Mouse (Mus musculus) myocyte (in vitro differentiated cells): ENCODE data around the gene Tmem220. TPM values are rescaled to one million over a fixed set of nuclear protein-coding genes. Genes with fewer than 3 reads are reported as not detected.

Source experiments
- H3K27me3 ChIP-seq: one replicate; pipeline ENCODE4 v1.6.1; 2011; ENCODE audit not compliant: control insufficient read depth, insufficient read depth, insufficient read length
- H3K36me3 ChIP-seq: one replicate; pipeline ENCODE4 v1.6.1; 2011; ENCODE audit not compliant: control insufficient read depth, insufficient read depth
- H3K4me2 ChIP-seq: one replicate; pipeline ENCODE4 v1.6.1; 2011; ENCODE audit warnings: low read depth, control low read depth
- H3K4me3 ChIP-seq: one replicate; pipeline ENCODE4 v1.5.1; 2011; ENCODE audit warnings: mild to moderate bottlenecking, control low read depth, moderate library complexity
- H3K79me2 ChIP-seq: one replicate; pipeline ENCODE4 v1.6.1; 2011; ENCODE audit not compliant: control insufficient read depth, insufficient read depth
- H3ac ChIP-seq: one replicate; pipeline ENCODE4 v1.6.1; 2011; ENCODE audit not compliant: control insufficient read depth, insufficient read length
- CEBPB ChIP-seq: IDR thresholded peaks from 2 replicates; pipeline ENCODE4 v1.6.1; 2011; ENCODE audit warnings: mild to moderate bottlenecking, moderate library complexity; ENCODE audit not compliant: poor library complexity, insufficient read depth, severe bottlenecking
- E2F4 ChIP-seq: IDR thresholded peaks from one replicate; pipeline ENCODE4 v1.6.1; 2011; ENCODE audit warnings: mild to moderate bottlenecking, control low read depth, moderate library complexity; ENCODE audit not compliant: insufficient read depth
- MAX ChIP-seq: IDR thresholded peaks from one replicate; pipeline ENCODE4 v1.6.1; 2011; ENCODE audit warnings: low read depth, mild to moderate bottlenecking, control low read depth
- MYOD1 ChIP-seq, 3 experiments: IDR thresholded peaks; one replicate each; pipeline ENCODE4 v1.6.1; 2011; ENCODE audit warnings: control low read depth in 2 of 3, low read depth in 2 of 3, mild to moderate bottlenecking in 2 of 3, moderate library complexity in 1 of 3; ENCODE audit not compliant: insufficient read length in 2 of 3, control insufficient read depth in 1 of 3
- MYOG ChIP-seq, 3 experiments: IDR thresholded peaks; one replicate each; pipeline ENCODE4 v1.6.1; 2011; ENCODE audit warnings: control low read depth in 2 of 3, low read depth in 2 of 3, mild to moderate bottlenecking in 2 of 3; ENCODE audit not compliant: insufficient read length in 2 of 3, control insufficient read depth in 1 of 3, insufficient read depth in 1 of 3
- POLR2A ChIP-seq: IDR thresholded peaks from one replicate; pipeline ENCODE4 v1.6.1; 2011; ENCODE audit warnings: low read depth, mild to moderate bottlenecking, control low read depth, moderate library complexity; ENCODE audit not compliant: insufficient read length
- POLR2AphosphoS2 ChIP-seq: IDR thresholded peaks from one replicate; pipeline ENCODE4 v1.6.1; 2011; ENCODE audit warnings: low read depth, control low read depth; ENCODE audit not compliant: insufficient read length
- REST ChIP-seq: IDR thresholded peaks from one replicate; pipeline ENCODE4 v1.6.1; 2011; ENCODE audit warnings: mild to moderate bottlenecking, control low read depth, moderate library complexity; ENCODE audit not compliant: insufficient read depth, insufficient read length
- SRF ChIP-seq: IDR thresholded peaks from one replicate; pipeline ENCODE4 v1.6.1; 2011; ENCODE audit warnings: low read depth; ENCODE audit not compliant: control insufficient read depth, insufficient read length
- TCF12 ChIP-seq: IDR thresholded peaks from one replicate; pipeline ENCODE4 v1.6.1; 2011; ENCODE audit warnings: mild to moderate bottlenecking, control low read depth; ENCODE audit not compliant: poor library complexity, insufficient read depth, severe bottlenecking
- TCF3 ChIP-seq: IDR thresholded peaks from one replicate; pipeline ENCODE4 v1.6.1; 2011; ENCODE audit warnings: low read depth, control low read depth; ENCODE audit not compliant: insufficient read length
- USF1 ChIP-seq: IDR thresholded peaks from one replicate; pipeline ENCODE4 v1.6.1; 2011; ENCODE audit warnings: low read depth, mild to moderate bottlenecking, control low read depth, moderate library complexity
- polyA plus RNA-seq: library from polyadenylated mRNA; unstranded; fragments of >200 nt; fragmentation: generic; extraction: Trizol; gene quantifications from one replicate; pipeline ENCODE4 v1.2.1, GENCODE M21; 2012; ENCODE audit warnings: missing spikeins

Gene Tmem220
- polyA plus RNA-seq, 1 experiment, result 0.70 TPM

DNA sequence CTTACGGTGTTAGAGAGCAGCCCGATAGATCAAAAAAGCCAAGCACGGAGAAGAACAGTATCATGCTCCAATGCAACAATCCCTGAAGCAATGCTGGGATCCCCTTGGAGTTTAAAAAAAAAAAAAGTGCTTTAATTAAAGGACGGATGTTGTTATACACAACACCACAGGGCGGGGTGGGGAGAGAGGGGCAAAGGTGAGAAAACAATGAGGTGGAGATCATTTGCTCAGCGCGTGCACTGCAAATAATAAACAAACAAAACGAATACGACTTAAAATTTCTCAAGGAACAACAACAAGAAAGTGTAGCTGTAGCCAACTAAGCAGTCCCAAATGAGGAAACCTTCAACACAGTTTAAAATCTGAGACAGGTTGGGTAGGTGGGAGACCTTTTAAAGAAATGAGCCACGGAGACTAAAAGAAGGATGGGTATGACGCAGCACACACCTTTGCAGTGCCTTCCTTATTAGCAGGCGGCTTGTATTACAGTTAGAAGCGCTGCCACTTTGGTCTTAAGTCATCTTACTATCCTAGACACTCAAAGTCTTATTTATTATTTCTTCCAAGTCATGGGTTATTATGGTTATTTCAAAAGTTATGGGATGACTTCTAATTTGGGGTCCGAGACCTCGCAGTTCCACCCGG lies 26.8 kb downstream of the Tmem220 start:
- Histone ChIP-seq H3K4me3 (peak overlapping the region; percentile 92), H3K4me2 (peak overlapping the region; percentile 82), H3K79me2 (peaks cover 36% of the 10 kb centered on the region), H3K36me3 (peaks cover 12% of the 10 kb centered on the region), H3ac (peak overlapping the region; percentile 38), H3K27me3 (no peaks in the 10 kb centered on the region)
- no peak for TF ChIP-seq POLR2AphosphoS2
- TF ChIP-seq CEBPB, result no peak
- TF ChIP-seq MAX, result no peak
- no peak for TF ChIP-seq USF1
- TF ChIP-seq E2F4, result no peak
- TF ChIP-seq MYOD1 (IDR thresholded peaks at IDR 0.05; ENCODE audit: control insufficient read depth in 1 of 3, insufficient read length in 2 of 3, low read depth in 2 of 3), result no peak
- no peak for TF ChIP-seq POLR2A
- no peak for TF ChIP-seq REST
- no peak for TF ChIP-seq SRF
- TF ChIP-seq TCF12, result no peak
- TF ChIP-seq MYOG (IDR thresholded peaks at IDR 0.05; ENCODE audit: control insufficient read depth in 1 of 3, insufficient read depth in 1 of 3, insufficient read length in 2 of 3, low read depth in 2 of 3), result no peak
- TF ChIP-seq TCF3, result no peak

DNA sequence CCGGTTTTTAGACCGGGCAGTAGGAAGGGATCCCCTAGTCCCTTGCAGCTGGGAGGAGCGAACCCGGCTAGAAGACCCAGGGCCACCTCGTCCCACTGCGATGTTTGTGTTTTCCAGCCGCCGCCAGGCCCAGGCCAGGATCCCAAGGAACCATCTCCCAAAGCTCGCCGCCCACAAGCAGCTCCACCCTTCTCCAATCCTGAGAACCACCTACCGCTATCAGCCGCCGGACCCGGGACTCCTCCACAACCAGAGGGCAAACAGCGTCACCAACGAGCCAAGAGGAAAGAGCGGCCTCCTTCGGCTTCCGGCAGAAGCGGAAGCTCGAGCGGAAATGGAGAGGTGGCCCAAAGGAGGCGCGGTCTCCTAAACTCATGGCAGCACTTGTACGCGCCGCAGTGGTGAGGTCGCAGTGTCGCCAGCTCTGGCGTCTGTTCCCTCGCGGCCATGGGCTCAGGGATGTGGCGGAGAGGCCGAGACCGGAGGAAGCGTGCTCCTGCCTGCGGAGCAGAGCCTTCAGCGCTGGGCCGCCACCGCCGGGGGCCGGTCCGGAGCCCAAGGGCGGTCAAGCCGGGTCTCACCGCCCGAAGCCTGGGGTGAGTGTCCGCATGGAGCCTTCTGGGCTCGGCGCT lies 27.5 kb downstream of the Tmem220 start, which contains the start of the genes Adprm and Sco1:
Adprm (minus strand) TSS at position 274 of the 632 bp plus-strand sequence.
Sco1 (plus strand) TSS at position 350 of the 632 bp plus-strand sequence.
- H3K36me3 ChIP-seq, result peaks cover 18% of the 10 kb centered on the region
- TF ChIP-seq REST (no peak), SRF (no peak), TCF3 (no peak), E2F4 (peak; percentile 74), POLR2A (peak; percentile 99), USF1 (no peak), MYOG (IDR thresholded peaks at IDR 0.05; ENCODE audit: control insufficient read depth in 1 of 3, insufficient read depth in 1 of 3, insufficient read length in 2 of 3, low read depth in 2 of 3) (no peak), MAX (no peak), MYOD1 (IDR thresholded peaks at IDR 0.05; ENCODE audit: control insufficient read depth in 1 of 3, insufficient read length in 2 of 3, low read depth in 2 of 3) (peak in 1 of 3 experiments; percentile 23), CEBPB (no peak), TCF12 (no peak), POLR2AphosphoS2 (peak; percentile 91)
- H3K4me2 ChIP-seq, result peak within 1 kb of the TSS; percentile 88
- peak within 1 kb of the TSS; percentile 38 for H3ac ChIP-seq
- no peaks in the 10 kb centered on the region for H3K27me3 ChIP-seq
- H3K79me2 ChIP-seq, result peaks cover 36% of the 10 kb centered on the region
- peak within 1 kb of the TSS; percentile 92 for H3K4me3 ChIP-seq

DNA sequence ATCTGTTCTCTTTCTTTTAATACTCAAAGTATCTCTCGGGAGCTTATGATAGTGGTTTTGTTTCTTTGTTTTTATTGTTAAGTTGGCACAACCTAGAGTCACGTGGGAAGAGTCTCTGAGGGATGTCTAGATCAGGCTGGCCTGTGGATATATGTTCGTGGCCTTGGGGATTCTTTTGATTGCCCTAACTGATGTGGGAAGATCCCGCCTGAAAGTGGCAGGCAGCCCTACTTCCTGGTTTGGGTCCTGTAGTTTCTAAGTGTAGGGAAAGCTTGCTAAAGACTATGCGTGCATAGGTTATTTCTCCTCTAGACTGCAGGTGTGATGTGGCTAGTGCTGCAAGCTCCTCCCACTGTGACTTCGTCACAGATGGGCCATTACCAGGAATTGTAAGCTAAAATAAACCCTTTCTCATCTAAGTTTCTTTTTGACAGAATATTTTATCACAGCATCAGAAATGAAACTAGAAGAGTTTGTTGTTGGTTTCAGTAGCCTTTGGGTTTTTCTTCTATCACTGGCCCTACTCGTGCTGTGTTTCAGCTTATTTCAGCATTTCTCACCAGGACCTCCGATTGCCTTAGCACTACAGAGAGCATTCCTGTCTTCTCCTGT lies 29.9 kb downstream of the Tmem220 start:
- no peak overlapping the region for H3K4me2 ChIP-seq
- H3K79me2 ChIP-seq, result peaks cover 36% of the 10 kb centered on the region
- H3K36me3 ChIP-seq, result peaks cover 40% of the 10 kb centered on the region
- peak overlapping the region; percentile 92 for H3K4me3 ChIP-seq
- H3K27me3 ChIP-seq, result no peaks in the 10 kb centered on the region
- H3ac ChIP-seq, result no peak overlapping the region
- TF ChIP-seq USF1, result no peak
- TF ChIP-seq MYOG (IDR thresholded peaks at IDR 0.05; ENCODE audit: control insufficient read depth in 1 of 3, insufficient read depth in 1 of 3, insufficient read length in 2 of 3, low read depth in 2 of 3), result no peak
- no peak for TF ChIP-seq E2F4
- no peak for TF ChIP-seq POLR2A

DNA sequence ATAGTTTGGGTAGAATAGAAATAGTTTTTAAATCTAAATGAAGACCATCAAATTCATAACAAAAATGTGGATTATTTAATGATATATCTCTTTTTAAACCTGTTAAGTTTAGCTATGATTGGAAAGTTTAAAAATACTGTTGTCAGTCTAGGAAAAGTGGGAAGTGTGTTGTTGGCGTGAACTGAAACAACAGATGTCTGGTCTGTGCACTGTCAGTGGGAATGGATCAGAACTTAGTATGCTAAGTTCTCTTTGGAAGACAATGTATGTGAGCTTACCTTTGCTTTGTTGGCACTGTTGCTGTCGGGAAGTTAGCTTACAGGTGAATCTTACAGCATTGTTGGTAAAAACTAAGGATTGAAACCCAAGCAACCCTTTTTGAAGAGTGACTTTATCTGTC lies 36.4 kb downstream of the Tmem220 start:
- Histone ChIP-seq H3ac (no peak overlapping the region), H3K79me2 (no peaks in the 10 kb centered on the region), H3K4me2 (no peak overlapping the region), H3K36me3 (peaks cover 71% of the 10 kb centered on the region), H3K27me3 (no peaks in the 10 kb centered on the region), H3K4me3 (no peak overlapping the region)
- no peak for TF ChIP-seq POLR2A
- TF ChIP-seq REST, result no peak
- TF ChIP-seq SRF, result no peak
- TF ChIP-seq POLR2AphosphoS2, result no peak
- TF ChIP-seq USF1, result no peak
- no peak for TF ChIP-seq TCF12
- TF ChIP-seq CEBPB, result no peak
- TF ChIP-seq MYOD1 (IDR thresholded peaks at IDR 0.05; ENCODE audit: control insufficient read depth in 1 of 3, insufficient read length in 2 of 3, low read depth in 2 of 3), result no peak
- TF ChIP-seq TCF3, result no peak
- TF ChIP-seq MYOG (IDR thresholded peaks at IDR 0.05; ENCODE audit: control insufficient read depth in 1 of 3, insufficient read depth in 1 of 3, insufficient read length in 2 of 3, low read depth in 2 of 3), result no peak
- TF ChIP-seq MAX, result no peak
- no peak for TF ChIP-seq E2F4
